Mouse (Mus musculus): ENCODE data around the gene Sall1.
A peak's percentile ranks its signal among the peaks of the same experiment; 100 is the strongest.

Sall1 gene

GRCm38 (mm10) chr8:88991780-88992509 is 52.0 kb downstream of the Sall1 start:
- peak; percentile 77 for DNase-seq (ENCODE audit: low read depth, low spot score)

GRCm38 (mm10) chr8:88991176-88991575 is 52.8 kb downstream of the Sall1 start:
- DNase-seq (ENCODE audit: low read depth, low spot score) = peak; percentile 47

- no peak for DNase-seq (ENCODE audit: low read depth, low spot score)
Measured at GRCm38 (mm10) chr8:88989002-88989401, 55.0 kb downstream of the Sall1 start.

- DNase-seq (ENCODE audit: low read depth, low spot score) = no peak
Measured at GRCm38 (mm10) chr8:88983468-88983867, 60.5 kb downstream of the Sall1 start.
